Mouse (Mus musculus): Measurements from ENCODE around the gene Htr3b.

DNA sequence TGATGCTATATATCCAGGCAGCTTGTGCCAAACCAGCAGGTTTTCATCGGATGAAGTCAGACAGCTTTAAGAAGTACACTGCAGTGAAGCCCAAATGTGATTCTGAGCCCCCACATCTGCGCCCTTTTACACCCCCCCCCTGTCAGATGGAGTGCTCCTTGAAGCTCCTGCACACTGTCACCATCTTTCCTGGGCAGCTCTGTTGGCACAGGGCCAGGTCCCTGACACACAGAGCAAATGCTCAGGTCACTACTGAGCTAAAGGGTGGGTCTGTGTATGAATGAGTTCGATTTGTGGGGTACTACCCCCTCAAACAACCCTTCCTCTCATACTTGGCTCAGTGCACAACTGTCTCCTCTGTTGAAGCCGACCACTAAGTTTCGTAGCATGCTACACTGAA is 35.4 kb downstream of the Htr3b start:
- TF ChIP-seq POLR2A (IDR thresholded peaks at IDR 0.05; ENCODE audit: control insufficient read depth, extremely low read depth, insufficient read depth, low read length, poor library complexity) (no peak), CTCF (IDR thresholded peaks at IDR 0.05; ENCODE audit: borderline replicate concordance, control insufficient read depth, extremely low read depth, insufficient read depth, low read length, poor library complexity) (no peak)

All from thymus, adult 2 months (tissue).